Mouse (Mus musculus): Measurements from ENCODE around the gene Gm20388. TPM values are rescaled to one million over a fixed set of nuclear protein-coding genes. Genes with fewer than 3 reads are reported as not detected.

Gm20388 gene
- total RNA-seq, 2 experiments from 2014 or later: 12.7 TPM; not detected in 1

GRCm38 (mm10) chr8:120264388-120264943, 353.8 kb downstream of the Gm20388 start:
- no peak for DNase-seq

- peak; percentile 81 to 82 for DNase-seq
These were observed 354.4 kb downstream of the Gm20388 start for GRCm38 (mm10) chr8:120264944-120265453.

DNA sequence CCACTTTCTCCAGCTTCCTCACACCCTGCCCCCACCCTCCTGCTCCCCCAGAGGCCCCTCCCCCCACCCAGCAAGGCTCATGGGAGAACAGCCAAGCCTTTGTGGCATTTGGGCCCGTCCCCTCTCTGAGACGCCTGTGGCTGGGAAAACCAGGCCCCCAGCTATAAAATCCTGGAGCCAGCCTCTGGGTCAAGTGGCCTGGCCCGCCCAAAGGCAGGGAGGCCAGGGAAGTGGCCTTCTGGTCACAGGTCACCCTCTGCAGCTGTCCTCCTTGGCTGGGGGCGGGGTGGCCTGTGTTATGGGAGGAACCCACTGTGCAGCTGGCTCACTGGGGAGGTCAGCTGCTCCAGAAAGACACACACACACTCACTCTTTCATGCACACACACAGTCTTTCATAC, 354.8 kb downstream of the Gm20388 start:
- peak in 1 of 2 experiments; percentile 50 for DNase-seq

DNA sequence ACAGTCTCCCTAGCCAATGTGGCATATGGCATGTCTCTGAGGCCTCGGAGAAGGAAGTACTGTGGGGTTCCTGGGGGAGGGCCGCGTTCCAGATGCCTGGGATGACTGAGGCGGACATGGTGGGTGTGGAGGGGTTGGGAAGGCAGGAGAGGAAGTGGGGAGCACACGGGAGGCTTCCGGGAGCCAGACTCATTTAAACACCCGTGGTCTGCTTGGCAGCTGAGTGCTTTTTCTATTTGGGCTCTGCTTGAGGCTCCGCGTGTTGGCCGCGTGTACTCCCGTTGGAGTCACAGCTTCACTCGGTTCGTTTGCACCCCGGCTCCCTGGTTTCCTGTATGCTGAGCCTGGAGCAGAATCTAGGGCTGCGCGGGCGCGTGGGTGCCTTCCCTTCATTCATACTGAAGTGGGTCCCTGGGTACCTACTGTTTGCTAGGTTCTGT, 357.9 kb downstream of the Gm20388 start:
- no peak for DNase-seq

DNA sequence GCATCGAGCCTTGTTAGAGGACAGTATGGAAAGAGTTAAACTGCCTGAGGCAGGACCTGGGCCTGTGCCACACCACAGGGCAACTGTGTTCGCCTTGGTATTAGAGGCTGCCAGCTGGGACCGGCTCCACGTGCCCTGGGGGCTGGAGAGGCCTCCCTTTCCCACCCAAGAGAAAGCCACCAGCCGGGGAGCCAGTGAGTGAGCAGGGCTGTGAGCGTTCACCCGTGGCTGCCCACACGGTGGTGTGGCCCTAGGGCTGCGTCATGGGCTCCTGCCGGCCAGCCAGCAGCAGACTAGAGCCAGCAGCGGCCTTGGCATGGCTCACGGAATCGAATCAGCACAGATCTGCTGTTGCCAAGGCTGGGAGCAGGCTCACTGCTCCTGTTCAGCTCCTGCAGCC, 359.8 kb downstream of the Gm20388 start:
- peak in 1 of 2 experiments; percentile 76 for DNase-seq

DNA sequence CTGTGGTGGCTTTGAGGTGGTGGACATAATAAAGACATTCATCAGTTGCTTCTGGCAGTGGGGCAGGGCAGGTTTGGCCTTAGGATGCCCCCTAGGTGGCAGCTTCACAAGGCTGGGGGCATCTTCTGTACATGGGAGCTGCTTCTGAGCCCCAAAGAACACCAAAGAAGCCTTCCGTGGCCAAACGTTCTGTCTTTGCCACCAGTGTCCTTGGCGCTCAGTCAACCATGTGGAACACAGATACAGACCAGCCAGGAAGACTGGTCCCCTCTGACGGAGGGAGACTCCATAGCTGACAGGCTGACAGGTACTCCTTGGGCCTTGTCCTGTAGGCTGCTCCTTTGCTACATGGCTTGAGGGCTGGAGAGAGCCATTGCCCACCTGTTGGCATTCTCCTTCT, 362.8 kb downstream of the Gm20388 start:
- DNase-seq: no peak

GRCm38 (mm10) chr8:120276051-120276890, 365.6 kb downstream of the Gm20388 start:
- DNase-seq: no peak

- no peak for DNase-seq
These were observed 366.3 kb downstream of the Gm20388 start for GRCm38 (mm10) chr8:120276891-120277426.

- DNase-seq: no peak
These were observed 367.4 kb downstream of the Gm20388 start for GRCm38 (mm10) chr8:120278009-120278408.

DNA sequence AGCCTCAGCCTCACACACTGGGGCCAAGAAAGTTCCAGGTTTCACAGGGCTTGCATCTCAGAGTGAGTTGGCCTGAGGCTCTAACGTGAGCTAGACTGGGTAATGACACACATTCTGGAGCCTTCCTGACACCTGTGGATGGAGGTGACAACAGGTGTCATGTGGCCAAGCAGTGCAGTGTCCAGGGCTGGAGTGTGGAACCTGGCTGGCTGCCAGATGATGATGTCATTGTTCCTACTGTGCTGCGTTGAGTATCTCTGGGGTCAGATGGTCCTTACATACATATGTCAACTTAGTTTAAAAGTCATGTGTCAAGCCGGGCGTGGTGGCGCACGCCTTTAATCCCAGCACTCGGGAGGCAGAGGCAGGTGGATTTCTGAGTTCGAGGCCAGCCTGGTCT, 368.8 kb downstream of the Gm20388 start:
- no peak for DNase-seq

GRCm38 (mm10) chr8:120281487-120281886, 370.8 kb downstream of the Gm20388 start:
- DNase-seq: peak; percentile 81 to 85

GRCm38 (mm10) chr8:120282465-120282864, 371.8 kb downstream of the Gm20388 start:
- DNase-seq: no peak

- no peak for DNase-seq
These were observed 373.6 kb downstream of the Gm20388 start for GRCm38 (mm10) chr8:120284265-120284664.

GRCm38 (mm10) chr8:120285033-120285432, 374.4 kb downstream of the Gm20388 start:
- DNase-seq: no peak

GRCm38 (mm10) chr8:120285878-120286277, 375.2 kb downstream of the Gm20388 start:
- DNase-seq: no peak

DNA sequence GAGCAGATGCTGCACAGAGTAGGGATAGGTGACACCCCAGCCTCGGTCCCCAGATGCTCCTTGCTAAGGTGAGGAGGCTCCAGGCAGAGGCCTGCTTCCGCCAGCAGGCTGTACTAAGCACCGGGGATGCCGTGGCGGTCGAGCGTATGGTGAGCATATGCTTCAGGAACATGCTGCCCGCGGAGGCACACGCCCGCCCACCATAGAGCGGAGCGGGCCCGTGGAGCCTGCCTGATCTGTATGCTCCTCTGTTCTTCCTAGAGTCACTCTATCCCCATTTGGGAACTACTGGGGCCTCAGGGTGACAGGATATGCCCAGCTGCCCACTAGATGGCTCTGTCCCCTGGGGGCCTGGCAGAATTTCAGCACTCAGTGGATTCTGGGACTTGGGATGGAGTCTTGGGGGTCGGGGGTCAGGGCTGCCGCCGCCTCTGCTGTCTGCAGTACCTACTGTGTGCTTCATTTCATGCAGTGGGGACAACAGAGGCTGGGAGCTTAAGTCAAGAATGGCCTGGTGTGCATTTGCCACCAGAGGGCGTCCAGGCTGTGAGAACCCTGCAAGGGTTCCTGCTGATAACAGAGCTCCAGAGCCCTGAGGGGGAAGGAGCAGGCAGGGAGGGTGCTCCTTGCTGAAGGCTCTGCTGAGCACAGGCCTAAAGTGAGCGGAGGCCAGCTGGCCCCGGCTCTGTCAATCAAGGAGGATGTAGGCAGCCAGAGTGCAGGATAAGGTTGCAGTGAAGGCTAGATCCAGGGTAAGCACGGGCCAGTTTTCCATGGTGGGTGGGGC, 377.7 kb downstream of the Gm20388 start:
- peak in 1 of 2 experiments; percentile 71 for DNase-seq

- DNase-seq: no peak
These were observed 378.6 kb downstream of the Gm20388 start for GRCm38 (mm10) chr8:120289191-120289590.

DNA sequence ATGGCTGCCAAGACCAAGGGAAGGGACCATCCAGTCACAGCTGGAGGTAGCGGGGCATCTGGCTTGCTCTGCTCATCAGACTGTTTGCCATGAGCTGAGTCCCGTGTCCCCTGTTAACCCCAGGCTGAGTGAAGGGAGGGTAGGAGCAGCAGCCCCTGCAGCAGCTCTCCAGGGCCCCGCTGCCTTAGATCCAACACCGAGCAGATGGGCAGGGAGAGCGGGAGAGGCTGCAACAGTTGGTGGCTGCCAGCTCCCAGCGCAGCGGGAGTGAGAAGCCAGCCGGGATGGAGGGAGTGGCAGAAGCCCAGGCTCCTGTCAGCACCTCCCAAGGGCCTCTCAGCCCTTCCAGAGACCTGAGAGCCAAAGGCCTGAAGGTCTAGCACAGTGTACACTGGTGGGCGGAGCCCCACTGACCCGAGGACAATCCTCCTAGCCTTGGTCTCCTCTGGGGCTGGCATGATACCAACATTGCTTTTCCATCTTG, 379.1 kb downstream of the Gm20388 start:
- peak; percentile 70 to 75 for DNase-seq

- no peak for DNase-seq
These were observed 380.0 kb downstream of the Gm20388 start for GRCm38 (mm10) chr8:120290614-120291013.

DNA sequence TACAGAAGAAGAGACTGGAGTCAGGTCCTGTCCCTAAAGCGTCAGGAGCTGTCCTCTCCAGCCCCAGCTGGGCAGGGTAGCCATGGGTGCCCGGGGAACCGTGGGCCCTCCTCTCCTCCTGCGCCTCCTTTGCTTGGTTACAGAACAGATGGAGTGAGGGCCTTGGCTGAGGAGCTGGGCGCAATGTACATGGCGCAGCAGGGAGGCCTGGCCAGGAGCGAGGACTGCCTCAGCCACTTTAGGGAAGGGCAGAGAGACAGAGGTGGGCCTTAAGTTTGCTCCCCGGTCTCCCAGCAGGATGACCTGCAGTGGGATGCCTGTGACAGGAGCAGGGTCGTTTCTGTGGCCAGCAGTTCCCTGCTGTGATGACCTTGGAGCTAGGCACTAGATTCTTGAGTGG, 381.0 kb downstream of the Gm20388 start:
- DNase-seq: no peak

DNA sequence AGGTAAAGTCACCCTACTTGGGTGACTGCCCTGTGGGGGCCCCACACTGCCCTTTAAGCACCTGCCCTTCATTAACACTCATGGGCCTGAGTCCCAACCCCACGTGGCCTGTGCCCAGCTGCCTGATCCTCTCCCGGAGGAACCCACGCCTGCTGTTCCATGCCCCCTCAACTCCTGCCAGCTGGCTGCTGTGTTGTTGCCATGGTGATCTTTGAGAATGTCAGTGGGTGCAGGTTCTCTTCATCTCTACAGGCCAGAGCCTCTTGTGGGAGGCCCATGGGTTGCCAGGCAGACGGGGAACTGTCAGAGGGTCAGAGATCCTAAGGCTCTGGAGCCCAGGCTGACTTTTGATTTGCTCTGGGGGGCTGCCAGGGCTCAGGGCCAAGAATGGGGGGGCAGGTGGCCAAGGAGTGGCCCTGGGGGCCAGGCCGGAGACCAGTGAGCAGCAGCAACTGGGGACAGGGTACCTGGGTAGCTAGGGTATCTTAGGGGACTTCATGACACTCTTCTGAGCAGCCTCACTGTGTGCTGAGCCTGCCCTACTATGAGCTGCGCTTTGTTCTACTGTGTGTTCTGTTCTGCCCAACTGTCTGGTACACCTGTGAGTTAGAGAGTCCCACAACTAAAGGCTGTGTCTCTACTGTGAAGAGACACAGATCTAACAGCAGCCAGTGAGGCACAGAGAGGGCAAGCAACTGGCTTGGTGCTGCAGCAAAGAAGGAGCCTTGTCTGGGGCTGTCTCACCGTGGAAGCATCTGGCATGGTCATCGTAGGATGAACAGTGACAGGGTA, 381.9 kb downstream of the Gm20388 start:
- DNase-seq: peak; percentile 69 to 81
